Comparison of ENCODE assay signal across 28 mouse cellular contexts in the genomic region with DNA sequence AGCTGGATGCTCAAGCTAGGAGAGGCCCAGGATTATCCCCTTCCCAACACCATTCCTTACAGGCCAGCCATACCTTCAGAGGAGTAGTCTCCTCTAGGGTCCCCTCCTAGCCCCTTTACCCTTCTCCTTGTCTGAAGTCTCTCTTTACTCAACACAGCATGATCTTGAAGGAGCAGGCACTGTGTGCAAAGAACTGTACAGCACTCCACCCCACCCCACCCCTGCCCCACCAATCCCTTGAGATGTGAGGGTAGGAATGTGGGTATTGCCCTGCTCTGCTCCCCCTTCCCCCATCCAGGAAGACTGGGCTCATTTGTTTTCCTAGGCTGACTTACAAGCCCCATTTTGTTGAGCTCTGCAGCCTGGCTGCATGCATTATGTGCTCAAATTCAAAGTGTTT. TPM values are rescaled to one million over a fixed set of nuclear protein-coding genes. Genes with fewer than 3 reads are reported as not detected.
"Had no signal": no experiment of that assay in that cellular context is flagged by ENCODE, and none has a peak within 500 bp of the region (broad histone marks: within the 10 kb centered on the region; RNA-seq: fewer than 3 reads in every experiment).

No protein-coding gene starts in this region.

- H3K4me2 ChIP-seq: heart, embryonic 12.5 days; hindbrain, embryonic 12.5 days; hindbrain, embryonic 14.5 days; intestine, embryonic 15.5 days; limb, embryonic 12.5 days had no signal

- H3K27ac ChIP-seq: gastrocnemius, adult 2 months; heart, embryonic 10.5 days; hindbrain, embryonic 10.5 days; hindbrain, embryonic 12.5 days; hindbrain, embryonic 14.5 days; intestine, embryonic 15.5 days; layer of hippocampus, adult 2 months; left cerebral cortex, adult 2 months; limb, embryonic 10.5 days; limb, embryonic 12.5 days had no signal

- H3K27me3 ChIP-seq: heart, embryonic 12.5 days; hindbrain, embryonic 12.5 days; intestine, embryonic 15.5 days; limb, embryonic 12.5 days had no signal

- H3K9me3 ChIP-seq: heart, embryonic 10.5 days; heart, embryonic 12.5 days; hindbrain, embryonic 10.5 days; hindbrain, embryonic 12.5 days; intestine, embryonic 15.5 days; limb, embryonic 10.5 days; limb, embryonic 12.5 days had no signal

- H3K9ac ChIP-seq: heart, embryonic 12.5 days; hindbrain, embryonic 12.5 days; hindbrain, embryonic 14.5 days; intestine, embryonic 15.5 days; limb, embryonic 12.5 days had no signal

- DNase-seq: gastrocnemius, adult 2 months; gastrocnemius, postnatal 10 days; gastrocnemius, postnatal 25 days; heart, adult 18-20 months; heart, postnatal 10 days; heart, postnatal 4 days; kidney, adult 18-20 months; kidney, adult 8-10 months; kidney, postnatal 10 days; kidney, postnatal 25 days; kidney, postnatal 4 days; liver had no signal

- ATAC-seq: hindbrain, embryonic 16.5 days; inflammation-experienced regulatory T-cells, adult 6 months; intestine, embryonic 15.5 days; intestine, postnatal 0 days had no signal

- H3K4me3 ChIP-seq: gastrocnemius, adult 2 months; heart, embryonic 10.5 days; heart, embryonic 12.5 days; hindbrain, embryonic 10.5 days; hindbrain, embryonic 12.5 days; intestine, embryonic 15.5 days; layer of hippocampus, adult 2 months; left cerebral cortex, adult 2 months; limb, embryonic 10.5 days; limb, embryonic 12.5 days had no signal

- H3K4me1 ChIP-seq: heart, embryonic 10.5 days; heart, embryonic 12.5 days; hindbrain, embryonic 10.5 days; hindbrain, embryonic 12.5 days; intestine, embryonic 15.5 days; limb, embryonic 10.5 days; limb, embryonic 12.5 days had no signal

RNA-seq across cellular contexts. Expression of a gene that starts 46.4 kb away (rescaled TPM):
- total RNA-seq: granulocyte monocyte progenitor cell, adult 5-6 weeks had no signal
- polyA plus RNA-seq: heart, embryonic 10.5 days; heart, embryonic 12.5 days; heart, embryonic 14.5 days; hindbrain, embryonic 10.5 days; intestine, embryonic 15.5 days; kidney, embryonic 14.5 days; limb, embryonic 10.5 days; limb, embryonic 12.5 days had no signal
